Mouse (Mus musculus) midbrain, embryonic 16.5 days (tissue): ENCODE measurements at regions not wholly inside any gene's neighbourhood (a gene's known extent, or its start where the extent isn't known, plus 50 kb on each side); places are given as distances from the start of the nearest gene placed in this dataset.
A peak's percentile ranks its signal among the peaks of the same experiment; 100 is the strongest.

Experiments
- ATAC-seq: fragments of 200-750 bp; cut with Nextera tagmentation; 2 replicates; pipeline ENCODE4 v1.8.0; 2017; ENCODE audit warnings: moderate TSS enrichment
- H3K27ac ChIP-seq: fragments of 300-500 bp; sonication (generic); 2 replicates; pipeline ENCODE4 v1.5.1; 2014; ENCODE audit warnings: mild to moderate bottlenecking, low read length, mixed read lengths
- H3K27me3 ChIP-seq: fragments of 300-500 bp; sonication (generic); 2 replicates; pipeline ENCODE4 v1.6.1; 2014; ENCODE audit warnings: low read depth, low read length, mixed read lengths; ENCODE audit not compliant: control insufficient read depth, insufficient read depth
- H3K36me3 ChIP-seq: fragments of 300-500 bp; sonication (generic); 2 replicates; pipeline ENCODE4 v1.6.1; 2014; ENCODE audit warnings: mild to moderate bottlenecking, low read length, moderate library complexity, mixed read lengths; ENCODE audit not compliant: control insufficient read depth, insufficient read depth
- H3K4me1 ChIP-seq: fragments of 300-500 bp; sonication (generic); 2 replicates; pipeline ENCODE4 v1.6.1; 2014; ENCODE audit warnings: mild to moderate bottlenecking, low read length, mixed read lengths; ENCODE audit not compliant: control insufficient read depth, insufficient read depth
- H3K4me2 ChIP-seq: fragments of 300-500 bp; sonication (generic); 2 replicates; pipeline ENCODE4 v1.6.1; 2014; ENCODE audit warnings: mild to moderate bottlenecking, low read length, mixed read lengths
- H3K4me3 ChIP-seq: fragments of 300-500 bp; sonication (generic); 2 replicates; pipeline ENCODE4 v1.5.1; 2014; ENCODE audit warnings: low read depth, mild to moderate bottlenecking, low read length, moderate library complexity, mixed read lengths
- H3K9ac ChIP-seq: fragments of 300-500 bp; sonication (generic); 2 replicates; pipeline ENCODE4 v1.6.1; 2014; ENCODE audit warnings: low read depth, low read length, mixed read lengths
- H3K9me3 ChIP-seq: fragments of 300-500 bp; sonication (generic); replicated peaks from 2 replicates; pipeline ENCODE4 v1.6.1; 2014; ENCODE audit warnings: mild to moderate bottlenecking, low read length, mixed read lengths; ENCODE audit not compliant: control insufficient read depth, poor library complexity, severe bottlenecking
- WGBS: fragments of 180-500 bp; shearing (Covaris S2); extraction: QIAGEN DNeasy Blood & Tissue Kit; methylation state at CpG from one replicate; pipeline ENCODE4 v1.1.7; 2014; 5-methylcytosine and 5-hydroxymethylcytosine counted together

DNA sequence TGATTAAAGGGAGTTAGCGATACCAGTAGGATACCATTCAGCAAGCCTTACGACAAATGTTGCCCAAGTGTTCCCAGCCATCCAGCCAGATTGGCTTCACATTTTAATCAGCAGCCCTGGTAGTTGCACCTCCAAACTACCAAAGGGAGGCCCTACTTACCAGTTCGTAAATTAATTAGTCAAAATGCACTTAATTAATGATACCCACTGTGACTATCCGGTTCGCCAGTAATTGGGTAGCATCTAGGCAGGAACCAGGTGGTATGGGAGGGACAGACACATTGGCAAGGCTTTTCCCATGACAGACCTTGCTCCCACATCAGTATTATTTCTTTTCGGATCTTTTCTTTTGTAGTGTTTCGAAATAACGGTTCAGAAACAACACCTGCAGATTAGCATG, 262.0 kb upstream of the Kazn start:
- no peak for ATAC-seq
- H3K4me2 ChIP-seq: no peak overlapping the region
- H3K9ac ChIP-seq: no peak overlapping the region
- H3K9me3 ChIP-seq: no peaks in the 10 kb centered on the region
- no peak overlapping the region for H3K4me3 ChIP-seq
- no peaks in the 10 kb centered on the region for H3K4me1 ChIP-seq
- no peaks in the 10 kb centered on the region for H3K36me3 ChIP-seq
- 76% methylated on average over 8 of the region's 8 CpGs for WGBS
- no peaks in the 10 kb centered on the region for H3K27me3 ChIP-seq
- H3K27ac ChIP-seq: no peak overlapping the region

DNA sequence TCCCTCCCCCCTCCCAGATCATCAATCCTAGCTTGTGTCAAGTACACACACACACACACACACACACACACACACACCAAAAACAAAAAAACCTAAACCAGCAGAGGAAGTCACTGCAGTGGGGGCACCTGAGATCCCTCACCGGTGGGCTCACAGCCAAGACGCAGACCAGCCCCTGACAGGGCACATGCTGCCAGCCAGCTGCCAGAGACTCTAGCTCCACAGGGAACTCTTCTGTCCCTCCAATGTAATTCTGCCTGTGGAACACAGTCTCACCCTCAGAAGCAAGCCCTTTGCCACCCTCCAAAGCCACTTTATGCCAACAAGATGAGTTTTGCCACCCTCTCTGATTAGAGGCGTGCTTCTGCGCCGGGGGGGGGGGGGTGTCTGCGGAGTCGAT, 261.3 kb upstream of the Kazn start:
- Histone ChIP-seq H3K27me3 (no peaks in the 10 kb centered on the region), H3K9ac (no peak overlapping the region), H3K9me3 (no peaks in the 10 kb centered on the region), H3K4me2 (no peak overlapping the region), H3K27ac (no peak overlapping the region), H3K36me3 (no peaks in the 10 kb centered on the region), H3K4me3 (no peak overlapping the region), H3K4me1 (no peaks in the 10 kb centered on the region)
- WGBS: 85% methylated on average over 7 of the region's 7 CpGs
- peak; percentile 32; the same call in 1 of the 2 replicates for ATAC-seq

DNA sequence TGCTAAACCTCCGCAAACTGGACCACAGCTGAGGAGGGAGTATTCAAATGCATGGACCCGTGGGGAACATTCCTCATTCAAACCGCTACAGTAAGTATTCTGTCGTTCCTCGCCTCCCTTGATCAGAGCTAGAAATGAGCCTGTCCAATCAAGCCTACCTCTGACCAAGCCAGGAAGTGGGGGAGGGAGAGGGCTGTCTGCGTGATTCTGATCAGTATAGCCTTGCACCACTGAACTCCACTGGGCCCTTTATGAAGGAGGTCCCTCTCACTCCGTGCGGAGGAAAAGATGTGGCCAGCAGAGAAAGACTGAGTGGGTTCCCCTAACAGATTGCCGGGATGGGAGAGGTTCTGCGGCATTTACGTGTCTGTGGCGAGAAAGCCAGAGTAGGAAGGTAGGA, 257.4 kb upstream of the Kazn start:
- H3K4me2 ChIP-seq: no peak overlapping the region
- no peak for ATAC-seq
- H3K9me3 ChIP-seq: no peaks in the 10 kb centered on the region
- no peaks in the 10 kb centered on the region for H3K4me1 ChIP-seq
- H3K27me3 ChIP-seq: no peaks in the 10 kb centered on the region
- H3K27ac ChIP-seq: no peak overlapping the region
- H3K36me3 ChIP-seq: no peaks in the 10 kb centered on the region
- no peak overlapping the region for H3K9ac ChIP-seq
- no peak overlapping the region for H3K4me3 ChIP-seq
- WGBS: 51% methylated on average over 12 of the region's 12 CpGs

DNA sequence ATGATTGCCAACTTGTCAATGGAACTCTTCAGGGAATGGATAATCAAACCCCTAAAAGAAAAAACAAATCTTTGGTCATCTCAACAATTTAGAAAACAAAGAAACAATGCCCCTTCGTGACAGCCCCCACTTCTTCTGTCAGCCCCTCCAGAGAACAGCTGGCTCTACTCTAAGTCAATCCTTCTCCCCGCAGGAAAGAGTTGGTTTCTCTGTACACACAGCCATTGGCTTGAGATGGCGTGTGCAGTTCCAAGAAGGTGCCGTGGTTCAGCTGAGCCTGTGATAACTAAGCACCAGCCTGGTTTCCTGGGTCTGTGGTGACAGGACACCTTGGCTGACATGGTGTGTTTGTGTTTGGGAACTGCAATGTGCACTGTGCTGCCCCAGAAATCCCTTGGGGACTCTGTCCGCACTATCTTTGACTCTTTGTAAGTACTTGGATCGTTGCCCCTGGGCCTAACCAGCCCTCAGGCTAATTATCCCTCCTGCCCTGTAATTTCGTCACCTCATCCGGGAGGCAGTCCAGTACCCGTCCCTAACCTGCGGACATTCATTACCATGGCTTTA, 253.8 kb upstream of the Kazn start:
- Histone ChIP-seq H3K4me1 (no peaks in the 10 kb centered on the region), H3K4me3 (no peak overlapping the region), H3K9me3 (no peaks in the 10 kb centered on the region), H3K27ac (no peak overlapping the region), H3K9ac (no peak overlapping the region), H3K27me3 (no peaks in the 10 kb centered on the region), H3K36me3 (no peaks in the 10 kb centered on the region), H3K4me2 (no peak overlapping the region)
- 81% methylated on average over 10 of the region's 10 CpGs for WGBS
- ATAC-seq: no peak

DNA sequence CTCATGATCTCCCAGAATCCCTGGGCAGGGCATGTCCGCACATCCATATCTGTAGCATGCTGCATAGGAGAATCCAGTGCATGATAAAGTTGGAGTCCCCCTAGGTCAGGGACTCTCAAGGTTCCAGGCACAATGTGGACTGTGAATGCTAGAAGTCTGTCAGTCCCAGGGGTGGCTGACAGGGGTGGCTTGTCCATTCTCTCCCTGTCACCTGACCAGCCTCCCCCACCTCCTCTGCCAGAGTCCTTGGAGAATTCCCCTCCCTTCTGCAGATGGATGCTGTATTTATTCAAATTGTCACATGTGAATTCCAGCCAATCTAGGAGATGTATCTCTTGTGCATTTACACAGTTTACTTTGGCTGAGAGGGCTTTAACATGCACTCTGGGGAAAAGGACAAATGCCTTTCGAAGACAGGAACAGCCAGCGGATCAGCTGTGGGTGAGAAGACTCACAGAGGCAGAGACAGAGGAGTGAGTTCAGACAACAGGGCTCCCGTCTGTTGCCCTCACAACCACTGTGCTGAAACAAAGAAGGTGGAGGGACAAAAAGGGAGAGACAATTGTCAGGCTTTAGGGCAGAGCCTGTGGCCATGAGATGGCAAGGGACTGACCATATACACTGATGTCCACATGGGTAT, 246.7 kb upstream of the Kazn start:
- no peaks in the 10 kb centered on the region for H3K9me3 ChIP-seq
- H3K4me3 ChIP-seq: no peak overlapping the region
- ATAC-seq: peak; percentile 14; the same call in 1 of the 2 replicates
- no peak overlapping the region for H3K4me2 ChIP-seq
- no peaks in the 10 kb centered on the region for H3K36me3 ChIP-seq
- H3K9ac ChIP-seq: no peak overlapping the region
- no peaks in the 10 kb centered on the region for H3K27me3 ChIP-seq
- WGBS: 57% methylated on average over 4 of the region's 4 CpGs
- no peak overlapping the region for H3K27ac ChIP-seq
- no peaks in the 10 kb centered on the region for H3K4me1 ChIP-seq

DNA sequence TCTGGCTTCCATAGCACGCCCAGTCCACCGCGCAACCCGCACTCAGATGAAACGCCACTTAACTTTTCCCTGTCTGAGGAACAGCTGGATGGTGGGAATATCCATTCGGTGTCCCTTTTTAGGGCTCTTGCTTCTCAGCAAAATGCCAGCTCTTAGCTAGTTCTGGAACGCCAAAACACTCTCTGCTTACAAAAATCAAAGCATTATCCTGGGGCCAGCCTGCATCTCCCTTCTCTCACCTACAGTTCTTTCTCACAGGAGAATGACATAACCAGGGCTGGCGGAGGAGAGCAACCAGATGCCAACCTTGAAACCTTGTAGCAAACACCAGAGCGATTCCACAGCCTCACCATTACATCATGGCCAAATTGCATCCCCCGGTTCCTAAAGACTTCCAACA, 236.4 kb upstream of the Kazn start:
- H3K4me3 ChIP-seq: peak overlapping the region; percentile 41
- H3K27me3 ChIP-seq: no peaks in the 10 kb centered on the region
- H3K27ac ChIP-seq: no peak overlapping the region
- peaks cover 31% of the 10 kb centered on the region for H3K4me1 ChIP-seq
- no peaks in the 10 kb centered on the region for H3K9me3 ChIP-seq
- WGBS: 72% methylated on average over 10 of the region's 10 CpGs
- H3K36me3 ChIP-seq: no peaks in the 10 kb centered on the region
- no peak for ATAC-seq
- H3K4me2 ChIP-seq: peak overlapping the region; percentile 76
- peak overlapping the region; percentile 57 for H3K9ac ChIP-seq

DNA sequence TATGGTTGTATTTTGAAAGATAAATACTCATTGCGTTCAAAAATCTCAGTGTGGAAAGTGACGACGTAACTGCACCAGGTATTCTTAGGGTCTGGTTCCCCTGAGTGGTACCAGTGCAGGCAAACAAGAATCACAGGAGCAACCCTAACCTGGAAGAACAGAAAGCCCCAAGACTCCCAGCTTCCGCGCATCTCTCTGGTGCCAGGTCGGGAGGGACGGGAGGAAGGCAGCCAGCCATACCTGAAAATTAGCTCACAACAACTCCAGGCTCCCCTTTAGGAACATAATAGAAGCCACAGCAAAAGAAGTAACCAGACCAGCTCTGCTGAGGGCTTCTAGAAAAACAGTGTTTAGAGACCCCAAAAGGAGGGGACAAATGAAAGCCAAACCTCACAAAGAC, 235.4 kb upstream of the Kazn start:
- H3K9ac ChIP-seq: no peak overlapping the region
- peak overlapping the region; percentile 76 for H3K4me2 ChIP-seq
- WGBS: 81% methylated on average over 7 of the region's 7 CpGs
- H3K4me1 ChIP-seq: peaks cover 31% of the 10 kb centered on the region
- no peak for ATAC-seq
- no peaks in the 10 kb centered on the region for H3K36me3 ChIP-seq
- H3K9me3 ChIP-seq: no peaks in the 10 kb centered on the region
- H3K27me3 ChIP-seq: no peaks in the 10 kb centered on the region
- H3K4me3 ChIP-seq: 0 out of 2 replicates have a peak overlapping the region, but pooled peaks have one; percentile 1
- H3K27ac ChIP-seq: no peak overlapping the region

DNA sequence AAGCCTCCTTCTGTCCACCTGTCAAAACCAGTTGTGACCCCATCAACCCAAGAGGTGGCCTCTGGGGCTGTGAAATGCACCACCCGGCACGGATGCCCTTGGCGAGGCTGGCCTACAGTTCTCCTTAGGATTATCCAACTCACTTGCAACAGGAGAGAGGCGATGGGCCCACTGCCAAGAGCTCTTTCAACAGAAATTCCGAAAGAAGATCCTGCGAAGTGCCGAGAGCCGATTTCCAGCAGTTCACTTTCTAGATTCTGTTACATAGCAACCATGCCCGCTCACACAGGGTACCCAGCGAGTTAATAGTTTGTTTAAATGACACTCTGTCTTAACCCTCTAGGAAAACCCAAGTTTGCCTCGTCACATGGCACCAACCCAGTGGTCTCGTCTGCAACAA, 234.8 kb upstream of the Kazn start:
- peak; percentile 77 for ATAC-seq
- 35% methylated on average over 12 of the region's 12 CpGs for WGBS
- Histone ChIP-seq H3K27me3 (no peaks in the 10 kb centered on the region), H3K4me1 (peaks cover 31% of the 10 kb centered on the region), H3K4me2 (peak overlapping the region; percentile 76), H3K9ac (no peak overlapping the region), H3K9me3 (no peaks in the 10 kb centered on the region), H3K27ac (no peak overlapping the region), H3K36me3 (no peaks in the 10 kb centered on the region), H3K4me3 (no peak overlapping the region)

DNA sequence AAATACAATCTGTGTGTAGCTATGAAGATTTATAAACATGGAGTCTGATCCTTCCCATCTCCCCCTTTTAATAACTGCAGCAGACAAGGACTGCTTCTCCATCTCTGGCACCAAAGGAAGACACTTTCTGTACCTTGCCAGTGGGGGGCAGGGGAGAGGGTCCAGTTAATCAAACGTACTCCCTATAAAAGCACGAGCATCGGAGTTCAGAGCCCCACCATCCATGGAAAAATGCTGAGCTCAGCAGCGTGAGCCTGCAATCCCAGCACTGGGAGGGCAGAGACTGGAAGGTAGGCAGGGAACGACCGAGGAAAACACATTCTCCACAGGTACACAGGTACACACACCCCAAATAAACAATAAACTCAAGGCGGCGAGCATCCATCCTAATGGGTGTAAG, 234.1 kb upstream of the Kazn start:
- Histone ChIP-seq H3K27ac (no peak overlapping the region), H3K4me3 (no peak overlapping the region), H3K9ac (no peak overlapping the region), H3K4me2 (peak overlapping the region; percentile 19; the same call in 1 of the 2 replicates), H3K4me1 (peaks cover 31% of the 10 kb centered on the region), H3K9me3 (no peaks in the 10 kb centered on the region), H3K36me3 (no peaks in the 10 kb centered on the region), H3K27me3 (no peaks in the 10 kb centered on the region)
- ATAC-seq: no peak
- 69% methylated on average over 8 of the region's 8 CpGs for WGBS
